Mouse (Mus musculus) liver, embryonic 12.5 days (tissue): Measurements from ENCODE around the gene Snrk. TPM values are rescaled to one million over a fixed set of nuclear protein-coding genes. Genes with fewer than 3 reads are reported as not detected.

Source experiments
- ATAC-seq: fragments of 200-750 bp; cut with Nextera tagmentation; 2 replicates; pipeline ENCODE4 v1.8.0; 2017; ENCODE audit warnings: moderate number of reproducible peaks, mild to moderate bottlenecking, moderate library complexity
- H3K27ac ChIP-seq: fragments of 300-500 bp; sonication (generic); 2 replicates; pipeline ENCODE4 v1.5.1; 2016; ENCODE audit warnings: mild to moderate bottlenecking
- H3K27me3 ChIP-seq: fragments of 300-500 bp; sonication (generic); replicated peaks from 2 replicates; pipeline ENCODE4 v1.6.1; 2016; ENCODE audit warnings: mild to moderate bottlenecking, moderate library complexity
- H3K36me3 ChIP-seq: fragments of 300-500 bp; sonication (generic); 2 replicates; pipeline ENCODE4 v1.6.1; 2016; ENCODE audit warnings: mild to moderate bottlenecking, moderate library complexity
- H3K4me1 ChIP-seq: fragments of 300-500 bp; sonication (generic); 2 replicates; pipeline ENCODE4 v1.6.1; 2016
- H3K4me2 ChIP-seq: fragments of 300-500 bp; sonication (generic); 2 replicates; pipeline ENCODE4 v1.6.1; 2016; ENCODE audit warnings: mild to moderate bottlenecking, moderate library complexity
- H3K4me3 ChIP-seq: fragments of 300-500 bp; sonication (generic); 2 replicates; pipeline ENCODE4 v1.5.1; 2016; ENCODE audit warnings: mild to moderate bottlenecking, moderate library complexity
- H3K9ac ChIP-seq: fragments of 300-500 bp; sonication (generic); 2 replicates; pipeline ENCODE4 v1.6.1; 2016; ENCODE audit warnings: mild to moderate bottlenecking, moderate library complexity
- H3K9me3 ChIP-seq: fragments of 300-500 bp; sonication (generic); replicated peaks from 2 replicates; pipeline ENCODE4 v1.6.1; 2016; ENCODE audit warnings: mild to moderate bottlenecking, moderate library complexity
- WGBS: fragments of 180-500 bp; shearing (Covaris S2); methylation state at CpG from one replicate; pipeline ENCODE4 v1.1.7; 2016; ENCODE audit not compliant: insufficient replicate concordance; 5-methylcytosine and 5-hydroxymethylcytosine counted together
- polyA plus RNA-seq: library from polyadenylated mRNA; unstranded; fragments of >200 nt; fragmentation: Nextera tagmentation; extraction: Ambion mirVana; gene quantifications from 2 replicates; pipeline ENCODE4 v1.2.1, GENCODE M21; 2016

Gene Snrk
- polyA plus RNA-seq, 1 experiment from 2014 or later, result 23.6 TPM

- no peak for ATAC-seq
Measured at GRCm38 (mm10) chr9:122130666-122131065, 13.6 kb downstream of the Snrk start.

GRCm38 (mm10) chr9:122132145-122132544, 15.1 kb downstream of the Snrk start:
- H3K4me1 ChIP-seq, result peaks cover 52% of the 10 kb centered on the region
- WGBS, result 65% methylated on average over 7 of the region's 7 CpGs
- H3K36me3 ChIP-seq, result peaks cover 22% of the 10 kb centered on the region
- H3K4me2 ChIP-seq, result no peak overlapping the region
- no peak for ATAC-seq
- H3K9me3 ChIP-seq, result no peaks in the 10 kb centered on the region
- no peak overlapping the region for H3K9ac ChIP-seq
- H3K27me3 ChIP-seq, result no peaks in the 10 kb centered on the region
- H3K27ac ChIP-seq, result no peak overlapping the region
- H3K4me3 ChIP-seq, result no peak overlapping the region

More at GRCm38 (mm10) chr9:122130666-122131065, 13.6 kb downstream of the Snrk start:
- H3K9ac ChIP-seq, result no peak overlapping the region
- peaks cover 10% of the 10 kb centered on the region for H3K36me3 ChIP-seq
- WGBS, result 53% methylated on average over 3 of the region's 3 CpGs
- H3K4me1 ChIP-seq, result peaks cover 61% of the 10 kb centered on the region
- H3K4me2 ChIP-seq, result no peak overlapping the region
- H3K4me3 ChIP-seq, result no peak overlapping the region
- no peaks in the 10 kb centered on the region for H3K27me3 ChIP-seq
- H3K27ac ChIP-seq, result no peak overlapping the region
- H3K9me3 ChIP-seq, result no peaks in the 10 kb centered on the region

- peak; percentile 54; the same call in 1 of the 2 replicates for ATAC-seq
- no peaks in the 10 kb centered on the region for H3K27me3 ChIP-seq
- no peak overlapping the region for H3K4me3 ChIP-seq
- WGBS, result 88% methylated on average over 1 of the region's 1 CpGs
- no peaks in the 10 kb centered on the region for H3K9me3 ChIP-seq
- no peak overlapping the region for H3K27ac ChIP-seq
- peaks cover 38% of the 10 kb centered on the region for H3K36me3 ChIP-seq
- H3K4me2 ChIP-seq, result no peak overlapping the region
- no peak overlapping the region for H3K9ac ChIP-seq
- H3K4me1 ChIP-seq, result peaks cover 27% of the 10 kb centered on the region
Measured at GRCm38 (mm10) chr9:122135095-122135884, 18.2 kb downstream of the Snrk start.

- Histone ChIP-seq H3K27me3 (no peaks in the 10 kb centered on the region), H3K4me3 (no peak overlapping the region), H3K4me2 (no peak overlapping the region), H3K9me3 (no peaks in the 10 kb centered on the region), H3K36me3 (peaks cover 38% of the 10 kb centered on the region), H3K27ac (no peak overlapping the region), H3K9ac (no peak overlapping the region), H3K4me1 (peaks cover 23% of the 10 kb centered on the region)
- WGBS, result 87% methylated on average over 2 of the region's 2 CpGs
- peak; percentile 15; the same call in 1 of the 2 replicates for ATAC-seq
Measured at GRCm38 (mm10) chr9:122135885-122136170, 18.8 kb downstream of the Snrk start.

GRCm38 (mm10) chr9:122137960-122138359, 20.9 kb downstream of the Snrk start:
- H3K4me3 ChIP-seq, result no peak overlapping the region
- H3K4me1 ChIP-seq, result peaks cover 18% of the 10 kb centered on the region
- H3K36me3 ChIP-seq, result peaks cover 38% of the 10 kb centered on the region
- no peak for ATAC-seq
- no peak overlapping the region for H3K9ac ChIP-seq
- H3K27me3 ChIP-seq, result no peaks in the 10 kb centered on the region
- no peak overlapping the region for H3K27ac ChIP-seq
- WGBS, result 64% methylated on average over 1 of the region's 1 CpGs
- no peak overlapping the region for H3K4me2 ChIP-seq
- no peaks in the 10 kb centered on the region for H3K9me3 ChIP-seq

- Histone ChIP-seq H3K4me2 (no peak overlapping the region), H3K27ac (no peak overlapping the region), H3K36me3 (peaks cover 35% of the 10 kb centered on the region), H3K9ac (no peak overlapping the region), H3K9me3 (no peaks in the 10 kb centered on the region), H3K4me1 (peaks cover 18% of the 10 kb centered on the region), H3K4me3 (no peak overlapping the region), H3K27me3 (no peaks in the 10 kb centered on the region)
- WGBS, result 88% methylated on average over 4 of the region's 4 CpGs
- ATAC-seq, result no peak
Measured at GRCm38 (mm10) chr9:122138371-122139029, 21.4 kb downstream of the Snrk start.

GRCm38 (mm10) chr9:122139236-122139635, 22.2 kb downstream of the Snrk start:
- Histone ChIP-seq H3K9me3 (no peaks in the 10 kb centered on the region), H3K27ac (no peak overlapping the region), H3K4me2 (no peak overlapping the region), H3K27me3 (no peaks in the 10 kb centered on the region), H3K9ac (no peak overlapping the region), H3K4me3 (no peak overlapping the region), H3K4me1 (peaks cover 18% of the 10 kb centered on the region), H3K36me3 (peaks cover 41% of the 10 kb centered on the region)
- WGBS, result 53% methylated on average over 2 of the region's 2 CpGs
- no peak for ATAC-seq

- Histone ChIP-seq H3K9ac (no peak overlapping the region), H3K27me3 (no peaks in the 10 kb centered on the region), H3K36me3 (peaks cover 31% of the 10 kb centered on the region), H3K27ac (0 out of 2 replicates have a peak overlapping the region, but pooled peaks have one; percentile 33), H3K4me3 (no peak overlapping the region), H3K4me1 (peaks cover 14% of the 10 kb centered on the region), H3K4me2 (no peak overlapping the region), H3K9me3 (no peaks in the 10 kb centered on the region)
- no peak for ATAC-seq
- 66% methylated on average over 1 of the region's 1 CpGs for WGBS
Measured at GRCm38 (mm10) chr9:122143219-122143618, 26.2 kb downstream of the Snrk start.

GRCm38 (mm10) chr9:122144776-122145175, 27.7 kb downstream of the Snrk start:
- H3K27ac ChIP-seq, result no peak overlapping the region
- ATAC-seq, result no peak
- H3K9ac ChIP-seq, result no peak overlapping the region
- no peaks in the 10 kb centered on the region for H3K9me3 ChIP-seq
- H3K36me3 ChIP-seq, result peaks cover 25% of the 10 kb centered on the region
- H3K4me2 ChIP-seq, result no peak overlapping the region
- WGBS, result 87% methylated on average over 3 of the region's 3 CpGs
- peaks cover 23% of the 10 kb centered on the region for H3K4me1 ChIP-seq
- no peak overlapping the region for H3K4me3 ChIP-seq
- H3K27me3 ChIP-seq, result no peaks in the 10 kb centered on the region

GRCm38 (mm10) chr9:122145677-122146076, 28.6 kb downstream of the Snrk start:
- Histone ChIP-seq H3K4me3 (no peak overlapping the region), H3K9me3 (no peaks in the 10 kb centered on the region), H3K27me3 (no peaks in the 10 kb centered on the region), H3K36me3 (peaks cover 25% of the 10 kb centered on the region), H3K4me1 (peaks cover 29% of the 10 kb centered on the region), H3K27ac (no peak overlapping the region), H3K9ac (no peak overlapping the region), H3K4me2 (no peak overlapping the region)
- no peak for ATAC-seq

GRCm38 (mm10) chr9:122146124-122146870, 29.2 kb downstream of the Snrk start:
- Histone ChIP-seq H3K36me3 (peaks cover 25% of the 10 kb centered on the region), H3K9me3 (no peaks in the 10 kb centered on the region), H3K4me2 (no peak overlapping the region), H3K27ac (no peak overlapping the region), H3K4me3 (no peak overlapping the region), H3K9ac (no peak overlapping the region), H3K27me3 (no peaks in the 10 kb centered on the region), H3K4me1 (peaks cover 29% of the 10 kb centered on the region)
- 72% methylated on average over 4 of the region's 4 CpGs for WGBS
- no peak for ATAC-seq

GRCm38 (mm10) chr9:122148356-122148755, 31.3 kb downstream of the Snrk start:
- Histone ChIP-seq H3K9ac (no peak overlapping the region), H3K27ac (no peak overlapping the region), H3K4me3 (no peak overlapping the region), H3K4me1 (peaks cover 36% of the 10 kb centered on the region), H3K27me3 (no peaks in the 10 kb centered on the region), H3K4me2 (no peak overlapping the region), H3K36me3 (peaks cover 33% of the 10 kb centered on the region), H3K9me3 (no peaks in the 10 kb centered on the region)
- 82% methylated on average over 3 of the region's 3 CpGs for WGBS
- no peak for ATAC-seq
